Mouse (Mus musculus): ENCODE measurements around the gene Xkrx.

DNA sequence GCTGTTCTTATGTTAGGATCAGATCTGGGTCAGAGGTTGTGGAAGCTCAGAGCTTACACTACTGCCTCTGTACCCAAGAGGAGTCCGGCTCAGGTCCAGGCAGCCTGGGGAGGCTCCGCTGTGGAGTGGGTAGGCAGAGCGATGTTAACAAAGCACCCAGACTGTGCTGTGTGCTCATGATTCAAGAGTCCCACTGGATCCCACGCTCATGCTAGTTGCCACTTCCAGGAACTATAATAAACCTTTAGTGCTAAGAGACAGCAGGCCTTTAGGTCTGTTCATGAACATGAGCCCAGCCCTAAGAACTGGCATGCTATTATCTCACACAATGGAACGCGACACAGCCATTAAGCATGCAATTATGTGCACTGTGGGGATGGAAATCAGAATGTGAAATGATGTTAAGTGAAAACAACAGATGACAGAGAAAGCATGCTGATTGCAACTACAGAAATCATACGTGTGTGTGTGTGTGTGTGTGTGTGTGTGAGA lies 49.3 kb upstream of the Xkrx start:
- no peak for TF ChIP-seq CTCF (conservative IDR thresholded peaks at IDR 0.05; ENCODE audit: insufficient read depth, insufficient read length, low read depth, low read length)
- no peak for TF ChIP-seq POLR2A (IDR thresholded peaks at IDR 0.05; ENCODE audit: low read depth, low read length)
